ENCODE assay signal across 14 mouse cellular contexts in genomic region chr2:74168776-74169570, GRCm38 (mm10).
DNase-seq lines count a peak whose midpoint lies in the region; ATAC-seq lines count a peak whose summit lies in the region.
"Had no signal": no experiment of that assay in that cellular context is flagged by ENCODE, and none has a peak within 500 bp of the region (broad histone marks: within the 10 kb centered on the region; RNA-seq: fewer than 3 reads in every experiment).

No protein-coding gene starts in this region.

- no peaks in the 10 kb centered on the region for H3K27me3 ChIP-seq in forebrain, embryonic 11.5 days (ENCODE audit: control insufficient read depth, insufficient read depth, low read length)
- H3K27me3 ChIP-seq in forebrain, embryonic 10.5 days (ENCODE audit: poor library complexity, severe bottlenecking), result peaks cover 6% of the 10 kb centered on the region; the same call in 1 of the 2 replicates
- H3K27me3 ChIP-seq in embryonic facial prominence, embryonic 14.5 days (replicated peaks; ENCODE audit: control insufficient read depth, insufficient read depth, low read length), result no peaks in the 10 kb centered on the region
- no peaks in the 10 kb centered on the region for H3K27me3 ChIP-seq in hindbrain, embryonic 16.5 days (replicated peaks; ENCODE audit: control insufficient read depth, insufficient read depth, low read length)
- no peaks in the 10 kb centered on the region for H3K27me3 ChIP-seq in neural tube, embryonic 14.5 days (ENCODE audit: control insufficient read depth, insufficient read depth, low read length)
- H3K27me3 ChIP-seq: embryonic facial prominence, embryonic 13.5 days had no signal

- H3K4me1 ChIP-seq in forebrain, embryonic 11.5 days (replicated peaks; ENCODE audit: control insufficient read depth, insufficient read depth, low read length), result no peaks in the 10 kb centered on the region
- H3K4me1 ChIP-seq in forebrain, embryonic 10.5 days, result peaks cover 9% of the 10 kb centered on the region; the same call in 1 of the 2 replicates
- peaks cover 6% of the 10 kb centered on the region; the same call in 1 of the 2 replicates for H3K4me1 ChIP-seq in embryonic facial prominence, embryonic 14.5 days (ENCODE audit: control insufficient read depth, insufficient read depth, low read length)
- peaks cover 5% of the 10 kb centered on the region for H3K4me1 ChIP-seq in hindbrain, embryonic 16.5 days (ENCODE audit: control insufficient read depth, insufficient read depth, low read depth, low read length)
- 0 out of 2 replicates have a peak, but pooled peaks cover 2% of the 10 kb centered on the region for H3K4me1 ChIP-seq in neural tube, embryonic 14.5 days (ENCODE audit: control insufficient read depth, insufficient read depth, low read length)

- peak; percentile 70 for ATAC-seq in forebrain, embryonic 11.5 days (replicated peaks; ENCODE audit: low FRiP score)
- peak; percentile 72; the same call in 1 of the 2 replicates for ATAC-seq in embryonic facial prominence, embryonic 14.5 days (ENCODE audit: low read depth)
- ATAC-seq in hindbrain, embryonic 16.5 days, result peak; percentile 61; the same call in 1 of the 2 replicates
- ATAC-seq in neural tube, embryonic 14.5 days (ENCODE audit: low read depth), result peak; percentile 56; the same call in 1 of the 2 replicates
- ATAC-seq in cerebellum, adult (ENCODE audit: insufficient number of reproducible peaks, low FRiP score, low TSS enrichment), result no peak
- ATAC-seq: intestine, embryonic 16.5 days; liver, postnatal 0 days had no signal

- no peak overlapping the region for H3K4me3 ChIP-seq in forebrain, embryonic 11.5 days (ENCODE audit: low read depth, low read length)
- no peak overlapping the region for H3K4me3 ChIP-seq in forebrain, embryonic 10.5 days
- no peak overlapping the region for H3K4me3 ChIP-seq in embryonic facial prominence, embryonic 14.5 days (ENCODE audit: low read depth, low read length)
- no peak overlapping the region for H3K4me3 ChIP-seq in hindbrain, embryonic 16.5 days (ENCODE audit: low read length)
- no peak overlapping the region for H3K4me3 ChIP-seq in neural tube, embryonic 14.5 days (ENCODE audit: low read depth, low read length)
- H3K4me3 ChIP-seq: embryonic facial prominence, embryonic 13.5 days had no signal

- H3K9me3 ChIP-seq in forebrain, embryonic 11.5 days (ENCODE audit: control insufficient read depth, low read length), result no peaks in the 10 kb centered on the region
- H3K9me3 ChIP-seq in forebrain, embryonic 10.5 days, result no peaks in the 10 kb centered on the region
- H3K9me3 ChIP-seq in embryonic facial prominence, embryonic 14.5 days (ENCODE audit: control insufficient read depth, low read length), result no peaks in the 10 kb centered on the region
- H3K9me3 ChIP-seq in hindbrain, embryonic 16.5 days (ENCODE audit: control insufficient read depth, low read length), result no peaks in the 10 kb centered on the region
- H3K9me3 ChIP-seq in neural tube, embryonic 14.5 days (ENCODE audit: control insufficient read depth, low read length), result no peaks in the 10 kb centered on the region
- H3K9me3 ChIP-seq: embryonic facial prominence, embryonic 13.5 days had no signal

- no peaks in the 10 kb centered on the region for H3K36me3 ChIP-seq in forebrain, embryonic 11.5 days (ENCODE audit: control insufficient read depth, insufficient read depth, low read length)
- H3K36me3 ChIP-seq in forebrain, embryonic 10.5 days (replicated peaks), result no peaks in the 10 kb centered on the region
- H3K36me3 ChIP-seq in embryonic facial prominence, embryonic 14.5 days (ENCODE audit: control insufficient read depth, insufficient read depth, low read length), result no peaks in the 10 kb centered on the region
- no peaks in the 10 kb centered on the region for H3K36me3 ChIP-seq in hindbrain, embryonic 16.5 days (ENCODE audit: control insufficient read depth, insufficient read depth, low read length)
- no peaks in the 10 kb centered on the region for H3K36me3 ChIP-seq in neural tube, embryonic 14.5 days (ENCODE audit: control insufficient read depth, insufficient read depth, low read length)
- H3K36me3 ChIP-seq: embryonic facial prominence, embryonic 13.5 days had no signal

- H3K9ac ChIP-seq in forebrain, embryonic 11.5 days (ENCODE audit: low read length), result no peak overlapping the region
- H3K9ac ChIP-seq in embryonic facial prominence, embryonic 14.5 days (ENCODE audit: low read depth, low read length), result no peak overlapping the region
- H3K9ac ChIP-seq in hindbrain, embryonic 16.5 days (ENCODE audit: low read depth, low read length), result no peak overlapping the region
- no peak overlapping the region for H3K9ac ChIP-seq in neural tube, embryonic 14.5 days (replicated peaks; ENCODE audit: low read depth, low read length)
- H3K9ac ChIP-seq: embryonic facial prominence, embryonic 13.5 days; liver, postnatal 0 days had no signal

- WGBS in forebrain, embryonic 11.5 days, result 54% methylated on average over 16 of the region's 16 CpGs
- WGBS in forebrain, embryonic 10.5 days, result 65% methylated on average over 16 of the region's 16 CpGs
- 34% methylated on average over 16 of the region's 16 CpGs for WGBS in embryonic facial prominence, embryonic 14.5 days
- 26% methylated on average over 16 of the region's 16 CpGs for WGBS in hindbrain, embryonic 16.5 days
- 30% methylated on average over 16 of the region's 16 CpGs for WGBS in neural tube, embryonic 14.5 days

- H3K27ac ChIP-seq in forebrain, embryonic 11.5 days (ENCODE audit: low read depth, low read length), result no peak overlapping the region
- no peak overlapping the region for H3K27ac ChIP-seq in forebrain, embryonic 10.5 days
- H3K27ac ChIP-seq in embryonic facial prominence, embryonic 14.5 days (replicated peaks; ENCODE audit: low read depth, low read length), result no peak overlapping the region
- H3K27ac ChIP-seq in hindbrain, embryonic 16.5 days (ENCODE audit: low read depth, low read length), result no peak overlapping the region
- no peak overlapping the region for H3K27ac ChIP-seq in neural tube, embryonic 14.5 days (ENCODE audit: low read depth, low read length)
- H3K27ac ChIP-seq: embryonic facial prominence, embryonic 13.5 days had no signal

- no peak overlapping the region for H3K4me2 ChIP-seq in forebrain, embryonic 11.5 days (ENCODE audit: low read depth, low read length, severe bottlenecking)
- H3K4me2 ChIP-seq in embryonic facial prominence, embryonic 14.5 days (ENCODE audit: low read depth, low read length), result 0 out of 2 replicates have a peak overlapping the region, but pooled peaks have one; percentile 0
- peak overlapping the region; percentile 5; the same call in 1 of the 2 replicates for H3K4me2 ChIP-seq in hindbrain, embryonic 16.5 days (ENCODE audit: low read length)
- no peak overlapping the region for H3K4me2 ChIP-seq in neural tube, embryonic 14.5 days (ENCODE audit: low read depth, low read length)
- H3K4me2 ChIP-seq: embryonic facial prominence, embryonic 13.5 days had no signal

- no peak for DNase-seq in forebrain, embryonic 11.5 days (ENCODE audit: low spot score)
- DNase-seq in forebrain, embryonic 10.5 days (ENCODE audit: extremely low spot score, low spot score), result no peak
- DNase-seq in embryonic facial prominence, embryonic 14.5 days (ENCODE audit: low spot score), result peak; percentile 37
- DNase-seq in kidney, adult 18-20 months, result no peak
- DNase-seq in gastrocnemius, adult 8-10 months (ENCODE audit: low spot score in 2 of 2), result no peak
- DNase-seq: adrenal gland, adult 2 months; layer of hippocampus, adult 9-11 months; left cerebral cortex, postnatal 4 days; liver, postnatal 0 days had no signal

Comparison
In these comparisons a context has a peak if more than half of its experiments do, and no peak if none do; other contexts are left out.
1. H3K4me2 ChIP-seq: peak in embryonic facial prominence, embryonic 14.5 days (single experiment) and hindbrain, embryonic 16.5 days (single experiment); none in forebrain, embryonic 11.5 days (single experiment) and neural tube, embryonic 14.5 days (single experiment).